Mouse (Mus musculus): Measurements from ENCODE around the gene Ubp1. TPM values are rescaled to one million over a fixed set of nuclear protein-coding genes. Genes with fewer than 3 reads are reported as not detected.

Gene Ubp1
- polyA plus RNA-seq, 1 experiment from 2014 or later: 35.6 TPM

DNA sequence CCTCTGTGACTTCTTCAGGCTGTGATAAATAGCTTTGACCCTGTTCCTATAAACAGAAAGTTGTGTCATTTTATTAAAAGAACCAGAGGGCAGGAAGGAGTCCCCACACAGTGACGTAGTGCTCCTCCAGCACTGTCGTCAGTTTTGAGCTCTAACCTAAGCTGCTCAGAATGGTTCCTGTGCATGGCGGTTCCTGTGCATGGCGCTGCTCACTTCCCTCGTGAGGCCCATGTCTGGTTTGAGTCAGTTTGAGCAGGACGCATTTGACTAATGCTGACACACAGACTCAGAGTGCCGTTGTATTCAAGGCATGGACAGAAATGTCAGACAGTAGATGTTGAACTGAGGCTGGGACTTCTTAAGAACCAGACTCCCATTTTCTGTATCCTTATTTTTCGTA is 40.9 kb downstream of the Ubp1 start:
- Histone ChIP-seq H3K4me3 (replicated peaks) (no peak overlapping the region), H3K36me3 (peaks cover 48% of the 10 kb centered on the region), H3K9me3 (no peaks in the 10 kb centered on the region), H3K4me2 (no peak overlapping the region), H3K27me3 (replicated peaks) (no peaks in the 10 kb centered on the region), H3K9ac (no peak overlapping the region), H3K4me1 (no peaks in the 10 kb centered on the region), H3K27ac (no peak overlapping the region)
- WGBS: 71% methylated on average over 8 of the region's 8 CpGs
- no peak for ATAC-seq (ENCODE audit: insufficient read depth, low FRiP score, low read depth)

DNA sequence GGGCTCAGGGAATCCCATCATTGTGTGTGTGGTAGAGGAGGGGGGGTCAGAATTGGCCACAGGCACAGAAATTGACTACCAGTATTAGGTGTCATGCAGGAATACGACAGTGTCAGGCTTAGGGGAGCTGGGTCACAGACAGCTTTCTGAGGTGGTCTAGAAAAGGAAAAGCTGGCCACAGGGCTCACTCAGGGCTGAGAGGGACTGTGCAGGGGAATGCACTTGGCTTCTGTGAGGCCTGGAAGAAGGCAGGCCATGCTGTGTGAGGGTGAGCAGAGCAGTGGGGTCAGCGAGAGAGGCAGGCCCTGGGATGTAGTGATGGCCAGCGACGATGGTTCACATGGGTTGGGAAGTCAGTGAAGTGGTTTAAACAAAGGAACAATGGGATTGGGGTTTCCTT is 43.1 kb downstream of the Ubp1 start:
- ATAC-seq (ENCODE audit: insufficient read depth, low FRiP score, low read depth): no peak
- Histone ChIP-seq H3K4me2 (no peak overlapping the region), H3K27ac (no peak overlapping the region), H3K27me3 (replicated peaks) (no peaks in the 10 kb centered on the region), H3K9me3 (no peaks in the 10 kb centered on the region), H3K36me3 (peaks cover 45% of the 10 kb centered on the region), H3K4me1 (no peaks in the 10 kb centered on the region), H3K4me3 (replicated peaks) (no peak overlapping the region), H3K9ac (no peak overlapping the region)
- WGBS: 88% methylated on average over 4 of the region's 4 CpGs

DNA sequence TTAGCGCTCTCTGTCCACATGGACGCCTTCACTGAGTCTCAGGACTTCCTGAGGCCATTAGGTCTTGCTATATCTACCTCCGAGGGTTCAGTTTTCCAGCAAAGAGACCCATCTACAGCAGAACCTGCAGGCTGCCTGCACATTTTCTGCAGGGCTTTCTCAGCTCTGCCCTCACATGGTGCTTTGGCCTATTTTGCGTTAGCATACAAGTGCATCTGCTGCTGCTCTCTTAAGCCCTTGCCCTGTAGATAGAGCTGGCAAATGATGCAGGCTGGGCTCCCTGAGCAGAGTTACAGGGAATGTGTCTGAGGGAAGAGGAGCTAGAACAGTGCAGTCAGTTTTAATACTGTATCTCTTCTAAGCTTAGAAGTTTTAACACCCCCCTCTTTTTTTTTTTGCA is 44.2 kb downstream of the Ubp1 start:
- no peaks in the 10 kb centered on the region for H3K9me3 ChIP-seq
- WGBS: 83% methylated on average over 4 of the region's 4 CpGs
- no peak overlapping the region for H3K4me3 ChIP-seq (replicated peaks)
- H3K27me3 ChIP-seq (replicated peaks): no peaks in the 10 kb centered on the region
- no peak overlapping the region for H3K4me2 ChIP-seq
- H3K4me1 ChIP-seq: no peaks in the 10 kb centered on the region
- no peak for ATAC-seq (ENCODE audit: insufficient read depth, low FRiP score, low read depth)
- H3K36me3 ChIP-seq: peaks cover 45% of the 10 kb centered on the region
- H3K27ac ChIP-seq: no peak overlapping the region
- H3K9ac ChIP-seq: no peak overlapping the region

DNA sequence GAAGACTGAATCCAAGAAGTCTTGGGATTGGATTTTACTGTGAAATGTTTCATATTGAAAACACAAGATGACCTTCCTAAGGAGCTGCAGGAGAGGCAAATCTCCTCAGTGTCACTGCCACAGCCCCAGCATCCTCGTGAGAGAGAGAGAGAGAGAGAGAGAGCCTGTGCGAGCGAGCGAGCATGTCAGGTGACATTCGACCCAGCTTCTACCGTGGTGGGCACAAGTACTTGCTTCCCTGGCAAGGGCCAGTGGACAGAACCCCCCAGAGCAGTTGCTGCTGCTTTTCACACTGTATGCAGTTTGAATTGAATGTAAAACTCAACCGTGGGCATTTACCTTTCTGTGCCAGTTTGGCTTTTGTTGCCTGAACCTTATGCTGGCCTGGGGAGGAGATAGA is 44.7 kb downstream of the Ubp1 start:
- Histone ChIP-seq H3K9ac (no peak overlapping the region), H3K27ac (no peak overlapping the region), H3K4me1 (no peaks in the 10 kb centered on the region), H3K4me3 (replicated peaks) (no peak overlapping the region), H3K36me3 (peaks cover 42% of the 10 kb centered on the region), H3K9me3 (no peaks in the 10 kb centered on the region), H3K27me3 (replicated peaks) (no peaks in the 10 kb centered on the region), H3K4me2 (no peak overlapping the region)
- no peak for ATAC-seq (ENCODE audit: insufficient read depth, low FRiP score, low read depth)
- 83% methylated on average over 7 of the region's 7 CpGs for WGBS

DNA sequence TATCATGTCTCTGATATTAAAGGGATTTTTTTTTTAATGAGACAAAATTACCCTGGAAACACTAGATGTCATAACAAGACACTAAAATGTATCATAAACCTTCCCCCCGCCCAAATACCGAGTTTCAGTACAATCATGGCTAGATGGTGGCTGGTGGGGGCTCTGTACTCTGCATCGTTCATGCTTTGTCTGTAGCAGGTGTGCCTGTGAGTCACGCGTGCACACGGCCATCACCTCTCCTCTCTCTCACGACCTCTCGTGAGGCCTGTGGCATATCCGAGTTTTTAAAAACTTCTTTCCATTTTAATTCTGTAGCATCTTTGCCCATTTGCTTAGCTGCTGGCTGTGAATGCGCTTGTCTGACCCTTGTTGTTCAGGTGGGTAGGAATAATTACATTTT is 45.5 kb downstream of the Ubp1 start:
- 92% methylated on average over 10 of the region's 10 CpGs for WGBS
- peaks cover 36% of the 10 kb centered on the region for H3K36me3 ChIP-seq

DNA sequence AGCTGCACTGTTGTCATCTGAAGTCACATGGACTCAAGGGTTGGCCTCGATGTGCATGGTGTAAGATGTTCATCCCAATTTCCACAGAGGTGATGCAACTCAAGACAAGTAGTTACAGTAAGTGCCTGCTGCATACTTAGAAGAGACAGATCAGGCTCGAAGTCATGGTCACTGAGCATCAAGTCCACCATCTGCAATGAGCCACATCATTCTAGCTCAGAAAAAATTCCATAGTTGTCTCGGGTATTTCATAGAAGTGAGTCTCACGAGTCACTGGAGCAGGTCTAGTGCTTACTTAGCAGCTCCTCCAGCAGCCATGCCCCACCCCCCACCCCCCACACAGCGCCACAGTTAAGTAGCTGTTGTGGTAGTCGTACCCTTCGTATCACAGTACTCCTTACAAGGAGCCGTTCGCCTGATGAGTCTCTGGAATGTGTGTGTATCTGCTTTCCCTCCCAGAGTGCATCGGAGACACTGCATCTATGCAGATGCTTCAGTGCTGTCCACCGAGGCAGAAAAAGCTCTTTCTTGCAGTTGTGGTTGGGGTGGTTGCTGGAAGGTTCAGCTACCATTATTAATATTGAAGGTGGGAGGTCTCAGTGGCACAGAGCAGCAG is 46.6 kb downstream of the Ubp1 start:
- Histone ChIP-seq H3K4me3 (replicated peaks) (no peak overlapping the region), H3K9ac (no peak overlapping the region), H3K27ac (no peak overlapping the region), H3K9me3 (no peaks in the 10 kb centered on the region), H3K27me3 (replicated peaks) (no peaks in the 10 kb centered on the region), H3K4me2 (no peak overlapping the region), H3K4me1 (no peaks in the 10 kb centered on the region), H3K36me3 (peaks cover 34% of the 10 kb centered on the region; the same call in 1 of the 2 replicates)
- ATAC-seq (ENCODE audit: insufficient read depth, low FRiP score, low read depth): no peak
- 77% methylated on average over 11 of the region's 11 CpGs for WGBS

More for the DNA sequence above, 45.5 kb downstream of the Ubp1 start:
- ATAC-seq (ENCODE audit: insufficient read depth, low FRiP score, low read depth): no peak
- no peak overlapping the region for H3K4me2 ChIP-seq
- no peak overlapping the region for H3K4me3 ChIP-seq (replicated peaks)
- no peak overlapping the region for H3K27ac ChIP-seq
- no peaks in the 10 kb centered on the region for H3K4me1 ChIP-seq
- H3K9ac ChIP-seq: no peak overlapping the region
- H3K9me3 ChIP-seq: no peaks in the 10 kb centered on the region
- H3K27me3 ChIP-seq (replicated peaks): no peaks in the 10 kb centered on the region

DNA sequence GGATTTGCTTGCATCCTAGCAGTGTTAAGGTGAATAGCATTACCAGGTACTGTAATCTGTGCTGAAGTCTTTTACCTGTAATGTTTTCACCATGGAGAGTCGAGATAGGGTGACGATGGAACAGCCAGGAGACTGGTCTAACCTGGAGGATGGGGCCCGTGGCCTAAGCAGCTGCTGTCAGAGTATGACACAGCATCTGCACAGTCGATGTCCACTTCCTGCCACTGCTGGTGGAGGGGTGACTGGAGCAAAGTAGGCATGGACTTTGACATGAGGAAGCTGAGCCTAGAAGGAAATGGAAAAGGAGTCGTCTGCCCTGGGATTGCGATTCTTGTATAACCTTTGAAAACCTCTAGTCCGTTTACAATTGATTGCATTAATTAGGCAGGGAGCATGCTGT is 47.9 kb downstream of the Ubp1 start:
- WGBS: 80% methylated on average over 7 of the region's 7 CpGs
- 0 out of 2 replicates have a peak, but pooled peaks have one; percentile 31 for ATAC-seq (ENCODE audit: insufficient read depth, low FRiP score, low read depth)
- Histone ChIP-seq H3K36me3 (peaks cover 25% of the 10 kb centered on the region; the same call in 1 of the 2 replicates), H3K4me1 (no peaks in the 10 kb centered on the region), H3K4me2 (no peak overlapping the region), H3K27me3 (replicated peaks) (no peaks in the 10 kb centered on the region), H3K4me3 (replicated peaks) (no peak overlapping the region), H3K9ac (no peak overlapping the region), H3K9me3 (no peaks in the 10 kb centered on the region), H3K27ac (no peak overlapping the region)

DNA sequence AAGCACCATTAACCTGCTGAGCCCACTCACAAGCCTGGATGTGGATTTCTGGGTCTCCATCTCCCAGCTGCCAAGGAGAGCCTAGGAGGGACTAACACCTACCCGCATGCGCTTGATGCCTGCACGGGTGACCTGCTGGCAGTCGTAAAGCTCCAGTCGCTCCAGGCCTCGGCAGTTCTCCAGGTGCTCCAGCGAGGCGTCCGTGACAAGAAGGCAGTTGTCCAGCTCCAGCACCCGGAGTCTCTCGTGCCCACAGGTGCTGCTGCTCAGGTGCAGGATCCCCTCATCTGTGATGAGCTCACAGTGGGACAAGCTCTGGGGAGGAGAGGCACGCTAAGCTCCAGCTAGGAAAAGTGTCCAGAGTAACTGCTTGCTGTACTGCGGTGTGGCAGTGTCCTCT is 48.6 kb downstream of the Ubp1 start:
- WGBS: 89% methylated on average over 13 of the region's 13 CpGs
- Histone ChIP-seq H3K4me3 (replicated peaks) (no peak overlapping the region), H3K4me2 (no peak overlapping the region), H3K27ac (no peak overlapping the region), H3K9me3 (no peaks in the 10 kb centered on the region), H3K27me3 (replicated peaks) (no peaks in the 10 kb centered on the region), H3K4me1 (no peaks in the 10 kb centered on the region), H3K9ac (no peak overlapping the region), H3K36me3 (peaks cover 19% of the 10 kb centered on the region; the same call in 1 of the 2 replicates)
- no peak for ATAC-seq (ENCODE audit: insufficient read depth, low FRiP score, low read depth)

DNA sequence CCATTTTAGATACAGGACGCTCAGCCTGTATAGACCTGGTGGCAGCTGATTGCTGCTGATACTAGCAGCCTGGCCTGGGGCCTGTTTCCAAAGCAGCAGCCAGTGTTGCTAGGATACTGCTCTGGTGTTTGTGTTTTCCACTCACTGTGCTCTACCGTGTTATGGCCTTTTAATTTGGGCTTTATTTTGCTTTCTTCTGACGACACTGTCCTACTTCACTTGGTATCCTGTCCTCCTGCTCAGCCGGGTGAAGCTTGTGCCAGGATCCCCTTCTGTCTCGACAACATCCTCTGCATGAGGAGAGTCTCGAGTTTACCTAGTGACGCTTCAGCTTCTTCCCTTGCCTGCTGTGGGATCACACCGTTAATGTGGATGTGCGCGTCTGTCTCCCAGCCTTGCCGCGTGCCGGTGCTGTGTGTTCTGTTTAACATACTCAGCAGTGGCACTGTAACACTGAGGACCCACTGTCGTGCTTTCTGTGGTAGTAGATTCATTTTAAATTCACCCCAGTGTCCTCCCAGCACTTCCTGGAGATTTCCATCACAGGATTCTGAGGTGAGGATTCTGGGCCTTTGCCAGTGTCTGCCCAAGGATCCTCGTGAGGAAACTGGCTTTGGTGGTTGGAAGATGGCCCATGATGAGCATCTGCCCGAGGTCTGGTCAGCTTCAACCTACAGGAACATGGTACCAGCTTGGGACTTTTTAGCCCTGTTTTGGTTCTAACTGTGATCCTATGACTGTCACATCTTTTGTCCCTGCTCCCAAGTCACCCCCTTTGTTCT is 50.6 kb downstream of the Ubp1 start:
- no peak overlapping the region for H3K27ac ChIP-seq
- WGBS: 66% methylated on average over 16 of the region's 16 CpGs
- no peak overlapping the region for H3K9ac ChIP-seq
- H3K9me3 ChIP-seq: no peaks in the 10 kb centered on the region
- peaks cover 4% of the 10 kb centered on the region; the same call in 1 of the 2 replicates for H3K36me3 ChIP-seq
- no peak for ATAC-seq (ENCODE audit: insufficient read depth, low FRiP score, low read depth)
- H3K4me1 ChIP-seq: no peaks in the 10 kb centered on the region
- H3K4me2 ChIP-seq: no peak overlapping the region
- H3K27me3 ChIP-seq (replicated peaks): no peaks in the 10 kb centered on the region
- no peak overlapping the region for H3K4me3 ChIP-seq (replicated peaks)

DNA sequence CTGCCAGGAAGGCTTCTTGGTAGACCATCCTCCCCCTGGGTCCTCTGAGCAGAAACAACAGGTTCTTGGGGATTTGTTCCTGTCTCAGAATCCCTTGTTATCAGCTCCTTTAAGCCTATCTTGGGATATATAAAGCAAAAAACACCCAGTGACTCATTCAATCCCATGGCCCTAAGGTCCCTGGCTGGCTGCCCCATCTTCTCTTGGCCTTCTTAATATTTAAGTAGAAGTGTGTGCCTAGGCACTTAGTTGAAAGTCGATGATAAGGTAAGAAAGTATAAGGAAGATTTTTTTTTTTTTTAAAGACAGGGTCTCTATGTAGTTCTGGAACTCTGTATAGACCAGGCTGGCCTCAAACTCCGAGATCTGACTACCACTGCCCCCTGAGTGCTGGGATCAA is 51.7 kb downstream of the Ubp1 start:
- Histone ChIP-seq H3K4me3 (replicated peaks) (no peak overlapping the region), H3K36me3 (no peaks in the 10 kb centered on the region), H3K27me3 (replicated peaks) (no peaks in the 10 kb centered on the region), H3K27ac (no peak overlapping the region), H3K4me1 (no peaks in the 10 kb centered on the region), H3K4me2 (no peak overlapping the region), H3K9me3 (no peaks in the 10 kb centered on the region), H3K9ac (no peak overlapping the region)
- no peak for ATAC-seq (ENCODE audit: insufficient read depth, low FRiP score, low read depth)
- WGBS: 88% methylated on average over 2 of the region's 2 CpGs

DNA sequence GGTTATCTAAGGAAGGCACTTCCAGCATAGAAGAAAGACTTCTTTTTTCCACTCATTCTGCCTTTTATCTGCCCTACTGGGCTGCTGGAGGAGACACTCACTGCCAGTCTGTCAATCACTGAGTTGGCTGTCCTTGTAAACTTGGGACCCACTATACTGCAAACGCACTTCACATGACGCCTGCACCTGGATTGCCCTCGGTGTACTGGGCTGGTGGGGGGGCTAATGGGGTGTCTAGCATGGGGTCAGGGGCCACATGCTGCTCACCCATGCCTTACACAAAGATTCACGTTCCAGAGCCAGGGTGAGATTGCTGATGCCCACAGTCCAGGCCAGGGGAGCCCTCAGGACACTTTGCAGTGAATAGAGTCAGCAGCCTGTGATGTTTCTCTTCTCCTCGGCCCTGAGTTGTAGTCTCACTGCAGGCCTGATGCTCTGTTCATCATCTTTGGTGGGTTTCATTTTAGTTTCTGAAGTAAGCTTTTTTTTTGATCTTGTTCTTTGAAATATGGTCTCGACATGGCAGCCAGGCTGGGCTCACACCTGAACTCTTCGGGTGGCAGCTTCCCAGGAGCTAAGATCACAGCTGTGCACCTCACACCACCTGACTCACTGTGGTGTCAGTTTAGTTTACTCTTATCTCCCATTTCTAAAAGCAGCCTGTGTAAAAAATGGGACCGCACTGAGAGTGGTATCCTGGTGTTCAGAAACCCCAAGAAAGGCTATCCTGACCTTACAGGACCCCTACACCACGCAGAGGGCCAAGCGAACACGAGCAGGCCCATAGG is 52.3 kb downstream of the Ubp1 start:
- H3K27ac ChIP-seq: no peak overlapping the region
- whole genome bisulfite sequencing: 69% methylated on average over 11 of the region's 11 CpGs
- no peak for ATAC-seq (ENCODE audit: insufficient read depth, low FRiP score, low read depth)

More for the DNA sequence above, 52.3 kb downstream of the Ubp1 start:
- no peaks in the 10 kb centered on the region for H3K27me3 ChIP-seq (replicated peaks)
- H3K4me3 ChIP-seq (replicated peaks): no peak overlapping the region
- H3K9ac ChIP-seq: no peak overlapping the region
- H3K9me3 ChIP-seq: no peaks in the 10 kb centered on the region
- no peaks in the 10 kb centered on the region for H3K36me3 ChIP-seq
- no peak overlapping the region for H3K4me2 ChIP-seq
- H3K4me1 ChIP-seq: no peaks in the 10 kb centered on the region

Measured in stomach, embryonic 15.5 days (tissue).